Mouse (Mus musculus) brain, embryonic 14.5 days (tissue): ENCODE data around the gene Ttc28.

ENCODE experiments used
- CTCF ChIP-seq: fragments of 200-500 bp; IDR thresholded peaks from 2 replicates; pipeline ENCODE4 v1.5.1; 2012; ENCODE audit warnings: inconsistent platforms, mild to moderate bottlenecking, moderate library complexity, borderline replicate concordance; ENCODE audit not compliant: insufficient read depth, insufficient read length; ENCODE audit errors: extremely low read depth
- POLR2A ChIP-seq: fragments of 200-500 bp; IDR thresholded peaks from 2 replicates; pipeline ENCODE4 v1.6.1; 2012; ENCODE audit warnings: mild to moderate bottlenecking, inconsistent platforms, borderline replicate concordance; ENCODE audit not compliant: poor library complexity, insufficient read depth, insufficient read length, severe bottlenecking; ENCODE audit errors: extremely low read depth

- no peak for TF ChIP-seq CTCF
- TF ChIP-seq POLR2A: no peak
Measured at GRCm38 (mm10) chr5:111218111-111218891, 338.7 kb downstream of the Ttc28 start.
